Mouse (Mus musculus) thymus, adult 2 months (tissue): Measurements from ENCODE around the gene Polr2h.

Experiments
- CTCF ChIP-seq: fragments of 200-500 bp; IDR thresholded peaks from 2 replicates; pipeline ENCODE4 v1.5.1; 2012; ENCODE audit warnings: mild to moderate bottlenecking, control low read depth, low read length, moderate library complexity, borderline replicate concordance; ENCODE audit not compliant: control insufficient read depth, poor library complexity, insufficient read depth; ENCODE audit errors: extremely low read depth
- POLR2A ChIP-seq: fragments of 200-500 bp; IDR thresholded peaks from 2 replicates; pipeline ENCODE4 v1.6.1; 2012; ENCODE audit warnings: mild to moderate bottlenecking, low read length, control low read depth, moderate library complexity; ENCODE audit not compliant: control insufficient read depth, poor library complexity, insufficient read depth; ENCODE audit errors: extremely low read depth

GRCm38 (mm10) chr16:20724338-20724748 is 6.9 kb downstream of the Polr2h start:
- TF ChIP-seq POLR2A (no peak), CTCF (peak; percentile 61; the same call in 1 of the 2 replicates)
